Comparison of ENCODE assay signal across 17 mouse cellular contexts in the genomic region with DNA sequence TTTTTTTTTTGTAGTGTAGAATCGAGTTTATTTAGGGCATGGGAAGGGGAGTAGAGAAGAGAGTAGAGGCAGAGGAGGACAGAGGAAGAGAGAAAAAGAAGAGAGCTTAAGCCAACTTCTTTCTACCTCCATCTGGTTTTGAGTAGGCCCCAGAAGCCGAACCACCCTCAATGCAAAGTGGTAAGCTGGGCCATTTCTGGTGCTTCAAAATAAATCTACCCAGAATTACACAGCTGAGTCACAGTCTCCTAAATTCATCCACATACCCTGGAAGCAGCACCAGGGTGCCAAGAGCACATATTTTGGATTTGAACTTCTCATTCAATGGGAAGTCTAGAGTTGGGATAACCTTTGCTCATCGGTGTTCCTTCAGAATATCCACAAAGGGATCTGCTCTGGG.
"Had no signal": no experiment of that assay in that cellular context is flagged by ENCODE, and none has a peak within 500 bp of the region (broad histone marks: within the 10 kb centered on the region; RNA-seq: fewer than 3 reads in every experiment).

No protein-coding gene starts in this region.

- H3K27ac ChIP-seq: kidney, embryonic 15.5 days; limb, embryonic 15.5 days; liver, embryonic 12.5 days; midbrain, embryonic 10.5 days; neural tube, embryonic 12.5 days had no signal

- H3K9me3 ChIP-seq: kidney, embryonic 15.5 days; limb, embryonic 15.5 days; liver, embryonic 12.5 days; midbrain, embryonic 10.5 days; neural tube, embryonic 12.5 days had no signal

- ATAC-seq: liver, embryonic 12.5 days had no signal

- H3K4me3 ChIP-seq: kidney, embryonic 15.5 days; limb, embryonic 15.5 days; liver, embryonic 12.5 days; midbrain, embryonic 10.5 days; myocyte; neural tube, embryonic 12.5 days had no signal

- H3K4me2 ChIP-seq: kidney, embryonic 15.5 days; limb, embryonic 15.5 days; liver, embryonic 12.5 days; lung, embryonic 14.5 days; neural tube, embryonic 12.5 days had no signal

- H3K36me3 ChIP-seq: kidney, embryonic 15.5 days; limb, embryonic 15.5 days; liver, embryonic 12.5 days; midbrain, embryonic 10.5 days; neural tube, embryonic 12.5 days had no signal

- H3K9ac ChIP-seq: kidney, embryonic 15.5 days; limb, embryonic 15.5 days; liver, embryonic 12.5 days; lung, embryonic 14.5 days; neural tube, embryonic 12.5 days had no signal

- DNase-seq: kidney, adult 2 months; kidney, postnatal 14 days; layer of hippocampus, postnatal 36 days; lung, embryonic 14.5 days; lung, postnatal 10 days; lung, postnatal 4 days; midbrain, embryonic 14.5 days; retina, postnatal 1 day; right cerebral cortex, postnatal 25 days; thymus, adult 2 months; thymus, postnatal 25 days had no signal

- H3K27me3 ChIP-seq: kidney, embryonic 15.5 days; limb, embryonic 15.5 days; liver, embryonic 12.5 days; neural tube, embryonic 12.5 days had no signal
